Mouse (Mus musculus): ENCODE data around the gene Mob1b. TPM values are rescaled to one million over a fixed set of nuclear protein-coding genes. Genes with fewer than 3 reads are reported as not detected.

Gene Mob1b
- total RNA-seq (2021): 10 to 100 TPM; 33.9 to 41.5 TPM
- long read RNA-seq, experiment 1, transcript Mob1b-201 (6 exons, 2,705 nt): major isoform, 8 of 9 reads
- long read RNA-seq, experiment 1, partial matches to known transcripts: 0 of 9 reads
- long read RNA-seq, experiment 1, other reads (novel, unspliced or antisense): 1 of 9 reads
- long read RNA-seq, experiment 2, transcript Mob1b-201 (6 exons, 2,705 nt): major isoform, 12 of 18 reads
- long read RNA-seq, experiment 2, partial matches to known transcripts: 0 of 18 reads
- long read RNA-seq, experiment 2, other reads (novel, unspliced or antisense): 5 of 18 reads

GRCm38 (mm10) chr5:88720116-88721002 is at the start of gene Mob1b:
Gene Mob1b (plus strand): TSS chr5:88720855.
- DNase-seq (ENCODE audit: low spot score in 2 of 2): peak; percentile 99

GRCm38 (mm10) chr5:88674703-88675442 is 45.8 kb upstream of the Mob1b start:
- DNase-seq (ENCODE audit: low spot score in 2 of 2): peak; percentile 22 to 46

GRCm38 (mm10) chr5:88675443-88676387 is 44.9 kb upstream of the Mob1b start, which contains the start of gene Grsf1:
Gene Grsf1 (minus strand): TSS chr5:88676171.
- peak; percentile 90 to 91 for DNase-seq (ENCODE audit: low spot score in 2 of 2)

- DNase-seq (ENCODE audit: low spot score in 2 of 2): no peak
Observed at GRCm38 (mm10) chr5:88678929-88679328, 41.7 kb upstream of the Mob1b start.

GRCm38 (mm10) chr5:88679341-88679740 is 41.3 kb upstream of the Mob1b start:
- DNase-seq (ENCODE audit: low spot score in 2 of 2): no peak

GRCm38 (mm10) chr5:88680567-88680966 is 40.1 kb upstream of the Mob1b start:
- DNase-seq (ENCODE audit: low spot score in 2 of 2): no peak

GRCm38 (mm10) chr5:88683706-88684105 is 36.9 kb upstream of the Mob1b start:
- no peak for DNase-seq (ENCODE audit: low spot score in 2 of 2)

GRCm38 (mm10) chr5:88684226-88684625 is 36.4 kb upstream of the Mob1b start:
- DNase-seq (ENCODE audit: low spot score in 2 of 2): no peak

GRCm38 (mm10) chr5:88685306-88685705 is 35.3 kb upstream of the Mob1b start:
- DNase-seq (ENCODE audit: low spot score in 2 of 2): no peak

- no peak for DNase-seq (ENCODE audit: low spot score in 2 of 2)
Observed at GRCm38 (mm10) chr5:88685745-88686299, 34.8 kb upstream of the Mob1b start.

- no peak for DNase-seq (ENCODE audit: low spot score in 2 of 2)
Observed at GRCm38 (mm10) chr5:88687996-88688406, 32.7 kb upstream of the Mob1b start.

- DNase-seq (ENCODE audit: low spot score in 2 of 2): no peak
Observed at GRCm38 (mm10) chr5:88688583-88689187, 32.0 kb upstream of the Mob1b start.

GRCm38 (mm10) chr5:88689279-88689938 is 31.2 kb upstream of the Mob1b start:
- no peak for DNase-seq (ENCODE audit: low spot score in 2 of 2)

- no peak for DNase-seq (ENCODE audit: low spot score in 2 of 2)
Observed at GRCm38 (mm10) chr5:88690681-88691505, 29.8 kb upstream of the Mob1b start.

GRCm38 (mm10) chr5:88691506-88692095 is 29.1 kb upstream of the Mob1b start:
- no peak for DNase-seq (ENCODE audit: low spot score in 2 of 2)

GRCm38 (mm10) chr5:88692586-88692985 is 28.1 kb upstream of the Mob1b start:
- DNase-seq (ENCODE audit: low spot score in 2 of 2): no peak

- no peak for DNase-seq (ENCODE audit: low spot score in 2 of 2)
Observed at GRCm38 (mm10) chr5:88693057-88693456, 27.6 kb upstream of the Mob1b start.

GRCm38 (mm10) chr5:88697291-88697690 is 23.4 kb upstream of the Mob1b start:
- no peak for DNase-seq (ENCODE audit: low spot score in 2 of 2)

Data from adrenal gland, adult 18-20 months (tissue).